Comparison of ENCODE assay signal across 11 mouse cellular contexts in genomic region chr11:116430723-116431427, GRCm38 (mm10). TPM values are rescaled to one million over a fixed set of nuclear protein-coding genes. Genes with fewer than 3 reads are reported as not detected.
DNase-seq lines count a peak whose midpoint lies in the region; ATAC-seq lines count a peak whose summit lies in the region.
"Had no signal": no experiment of that assay in that cellular context is flagged by ENCODE, and none has a peak within 500 bp of the region (broad histone marks: within the 10 kb centered on the region; RNA-seq: fewer than 3 reads in every experiment).

No protein-coding gene starts in this region.

- H3K9me3 ChIP-seq in heart, embryonic 10.5 days: no peaks in the 10 kb centered on the region
- H3K9me3 ChIP-seq in megakaryocyte, embryonic 14.5 days: no peaks in the 10 kb centered on the region
- no peaks in the 10 kb centered on the region for H3K9me3 ChIP-seq in stomach, embryonic 16.5 days (replicated peaks; ENCODE audit: control insufficient read depth, low read length)

- H3K27ac ChIP-seq in heart, embryonic 10.5 days: peak overlapping the region; percentile 77
- H3K27ac ChIP-seq in stomach, embryonic 16.5 days (ENCODE audit: low read length): peak overlapping the region; percentile 96

- no peaks in the 10 kb centered on the region for H3K27me3 ChIP-seq in heart, embryonic 10.5 days (ENCODE audit: insufficient read depth, poor library complexity, severe bottlenecking)
- no peaks in the 10 kb centered on the region for H3K27me3 ChIP-seq in megakaryocyte, embryonic 14.5 days (replicated peaks)
- H3K27me3 ChIP-seq in stomach, embryonic 16.5 days (ENCODE audit: control insufficient read depth, insufficient read depth, low read length): no peaks in the 10 kb centered on the region

- no peak for DNase-seq in heart, embryonic 10.5 days (ENCODE audit: low spot score)
- DNase-seq in heart, postnatal 36 days: no peak
- peak; percentile 60 for DNase-seq in liver
- DNase-seq in left cerebral cortex, postnatal 14 days (ENCODE audit: low spot score in 2 of 2): no peak
- no peak for DNase-seq in testis, postnatal 10 days (ENCODE audit: low spot score)
- DNase-seq: heart, postnatal 4 days; layer of hippocampus, postnatal 36 days had no signal

- ATAC-seq in megakaryocyte, adult 5-6 weeks (ENCODE audit: poor library complexity, severe bottlenecking): no peak
- ATAC-seq in stomach, embryonic 16.5 days (ENCODE audit: insufficient read depth, low FRiP score): no peak

- peak overlapping the region; percentile 45 for H3K4me2 ChIP-seq in stomach, embryonic 16.5 days (ENCODE audit: low read depth, low read length)

- H3K4me3 ChIP-seq in heart, embryonic 10.5 days: peak overlapping the region; percentile 36
- peak overlapping the region; percentile 50 for H3K4me3 ChIP-seq in megakaryocyte, embryonic 14.5 days (replicated peaks)
- no peak overlapping the region for H3K4me3 ChIP-seq in stomach, embryonic 16.5 days (replicated peaks; ENCODE audit: low read length)

- H3K9ac ChIP-seq in stomach, embryonic 16.5 days (ENCODE audit: low read length): peak overlapping the region; percentile 60

- intact Hi-C loops in heart, postnatal 36 days (cut with DNase I): no loop called here
- intact Hi-C loops in left cerebral cortex, postnatal 14 days (cut with DNase I): no loop called here

- WGBS in heart, embryonic 10.5 days: 27% methylated on average over 22 of the region's 22 CpGs
- WGBS in stomach, embryonic 16.5 days: 25% methylated on average over 22 of the region's 22 CpGs

- H3K4me1 ChIP-seq in heart, embryonic 10.5 days: peaks cover 36% of the 10 kb centered on the region
- peaks cover 61% of the 10 kb centered on the region for H3K4me1 ChIP-seq in megakaryocyte, embryonic 14.5 days
- H3K4me1 ChIP-seq in stomach, embryonic 16.5 days (ENCODE audit: control insufficient read depth, insufficient read depth, low read length): peaks cover 33% of the 10 kb centered on the region

- peaks cover 2% of the 10 kb centered on the region; the same call in 1 of the 2 replicates for H3K36me3 ChIP-seq in heart, embryonic 10.5 days
- H3K36me3 ChIP-seq in megakaryocyte, embryonic 14.5 days (replicated peaks; ENCODE audit: low read length): peaks cover 6% of the 10 kb centered on the region
- H3K36me3 ChIP-seq in stomach, embryonic 16.5 days (ENCODE audit: control insufficient read depth, insufficient read depth, low read length): no peaks in the 10 kb centered on the region

RNA-seq across cellular contexts. Expression of gene Ubald2, which starts 3.0 kb away (rescaled TPM):
- 36.1 and 40.5 TPM in 2 replicates for polyA plus RNA-seq in heart, embryonic 10.5 days (2016; fragmentation: Nextera tagmentation; extraction: Ambion mirVana)
- 10 to 100 TPM; 40.4 to 44.9 TPM for total RNA-seq in heart, postnatal 36 days (2021)
- polyA plus RNA-seq in megakaryocyte, embryonic 14.5 days (2012; ENCODE audit: insufficient read depth, low replicate concordance): 443 and 805 TPM in 2 replicates
- total RNA-seq in megakaryocyte, adult 5-6 weeks (2015): 94.1 and 112 TPM in 2 replicates
- total RNA-seq in megakaryocyte, adult 5-6 weeks (2017): 58.4 and 64.0 TPM in 2 replicates
- polyA plus RNA-seq in stomach, embryonic 16.5 days (2015; fragmentation: Nextera tagmentation; extraction: Ambion mirVana): 30.2 and 34.8 TPM in 2 replicates
- 10 to 100 TPM; 30.1 to 32.0 TPM for total RNA-seq in left cerebral cortex, postnatal 14 days (2021)

RNA-seq across cellular contexts. Expression of gene Rnf157, which starts 18.0 kb away (rescaled TPM):
- polyA plus RNA-seq in heart, embryonic 10.5 days (2016; fragmentation: Nextera tagmentation; extraction: Ambion mirVana): 7.3 and 8.5 TPM in 2 replicates
- total RNA-seq in heart, postnatal 36 days (2021): 1 to 10 TPM; 5.8 to 6.1 TPM
- polyA plus RNA-seq in megakaryocyte, embryonic 14.5 days (2012; ENCODE audit: insufficient read depth, low replicate concordance): 1.2 and 1.8 TPM in 2 replicates
- total RNA-seq in megakaryocyte, adult 5-6 weeks (2015): 6.2 and 7.0 TPM in 2 replicates
- total RNA-seq in megakaryocyte, adult 5-6 weeks (2017): 5.7 and 7.1 TPM in 2 replicates
- 5.2 TPM in 2 replicates for polyA plus RNA-seq in stomach, embryonic 16.5 days (2015; fragmentation: Nextera tagmentation; extraction: Ambion mirVana)
- 100 to 1,000 TPM; 228 to 235 TPM for total RNA-seq in left cerebral cortex, postnatal 14 days (2021)

RNA-seq across cellular contexts. Expression of gene Qrich2, which starts 35.2 kb away (rescaled TPM):
- polyA plus RNA-seq in heart, embryonic 10.5 days (2016; fragmentation: Nextera tagmentation; extraction: Ambion mirVana): 0.30 TPM in 1 of 2 replicates, not detected in the other
- total RNA-seq in heart, postnatal 36 days (2021): under 1 TPM in 1 of 2 experiments, not detected in 1; 0.11 TPM
- polyA plus RNA-seq in megakaryocyte, embryonic 14.5 days (2012; ENCODE audit: insufficient read depth, low replicate concordance): not detected in 2 replicates
- not detected in 2 replicates for total RNA-seq in megakaryocyte, adult 5-6 weeks (2015)
- total RNA-seq in megakaryocyte, adult 5-6 weeks (2017): 0.18 and 0.65 TPM in 2 replicates
- polyA plus RNA-seq in stomach, embryonic 16.5 days (2015; fragmentation: Nextera tagmentation; extraction: Ambion mirVana): 0.20 and 0.53 TPM in 2 replicates
- total RNA-seq in left cerebral cortex, postnatal 14 days (2021): not detected
- total RNA-seq: layer of hippocampus, postnatal 36 days; megakaryocyte progenitor cell, adult 5-6 weeks had no signal

Comparison
In these comparisons a context has a peak if more than half of its experiments do, and no peak if none do; other contexts are left out.
1. RNA of gene Rnf157, which starts 18.0 kb away (total RNA-seq): 228 to 235 TPM in left cerebral cortex, postnatal 14 days; 5.7 to 7.1 TPM in megakaryocyte, adult 5-6 weeks and 5.8 to 6.1 TPM in heart, postnatal 36 days; every median in the first group is over 10 times any median in the second.